Mouse (Mus musculus) heart, postnatal 0 days (tissue): Measurements from ENCODE around the gene Elk4. TPM values are rescaled to one million over a fixed set of nuclear protein-coding genes. Genes with fewer than 3 reads are reported as not detected.

Experiments
- ATAC-seq: fragments of 200-750 bp; cut with Nextera tagmentation; 2 replicates; pipeline ENCODE4 v1.8.0; 2017; ENCODE audit warnings: low read depth, moderate number of reproducible peaks, moderate library complexity; ENCODE audit not compliant: insufficient read depth
- DNase-seq: peaks from one replicate; pipeline ENCODE4 v3.0.0-alpha.2; 2016; ENCODE audit warnings: low spot score
- H3K27ac ChIP-seq: fragments of 300-500 bp; sonication (generic); 2 replicates; pipeline ENCODE4 v1.5.1; 2014; ENCODE audit warnings: low read depth, mild to moderate bottlenecking
- H3K27me3 ChIP-seq: fragments of 300-500 bp; sonication (generic); 2 replicates; pipeline ENCODE4 v1.6.1; 2014; ENCODE audit warnings: low read length, mixed read lengths; ENCODE audit not compliant: control insufficient read depth, insufficient read depth
- H3K36me3 ChIP-seq: fragments of 300-500 bp; sonication (generic); replicated peaks from 2 replicates; pipeline ENCODE4 v1.6.1; 2014; ENCODE audit warnings: low read length, mixed read lengths; ENCODE audit not compliant: control insufficient read depth, insufficient read depth
- H3K4me1 ChIP-seq: fragments of 300-500 bp; sonication (generic); 2 replicates; pipeline ENCODE4 v1.6.1; 2014; ENCODE audit warnings: antibody characterized with exemption; ENCODE audit not compliant: control insufficient read depth, insufficient read depth
- H3K4me2 ChIP-seq: fragments of 300-500 bp; sonication (generic); 2 replicates; pipeline ENCODE4 v1.6.1; 2014; ENCODE audit warnings: low read depth, mild to moderate bottlenecking, low read length, moderate library complexity
- H3K4me3 ChIP-seq: fragments of 300-500 bp; sonication (generic); 2 replicates; pipeline ENCODE4 v1.5.1; 2014; ENCODE audit warnings: low read depth, low read length
- H3K9ac ChIP-seq: fragments of 300-500 bp; sonication (generic); replicated peaks from 2 replicates; pipeline ENCODE4 v1.6.1; 2014; ENCODE audit warnings: low read depth, low read length, mixed read lengths
- H3K9me3 ChIP-seq: fragments of 300-500 bp; sonication (generic); replicated peaks from 2 replicates; pipeline ENCODE4 v1.6.1; 2016; ENCODE audit warnings: low read length; ENCODE audit not compliant: control insufficient read depth
- CTCF ChIP-seq: IDR thresholded peaks from 2 replicates; pipeline ENCODE4 v1.5.1; 2016; ENCODE audit warnings: antibody characterized with exemption, control low read depth, low read depth
- EP300 ChIP-seq: IDR thresholded peaks from 2 replicates; pipeline ENCODE4 v1.6.1; 2016; ENCODE audit warnings: antibody characterized with exemption, low read depth
- WGBS: fragments of 180-500 bp; shearing (Covaris S2); extraction: QIAGEN DNeasy Blood & Tissue Kit; methylation state at CpG from one replicate; pipeline ENCODE4 v1.1.7; 2014; 5-methylcytosine and 5-hydroxymethylcytosine counted together
- polyA plus RNA-seq: library from polyadenylated mRNA; unstranded; fragments of >200 nt; fragmentation: Nextera tagmentation; extraction: Ambion mirVana; gene quantifications from 2 replicates; pipeline ENCODE4 v1.2.1, GENCODE M21; 2015
- total RNA-seq: library from RNA; depleted of rRNA; stranded (reverse); fragments of >200 nt; gene quantifications from 2 replicates; pipeline ENCODE4 v1.2.3, GENCODE M21; 2014; ENCODE audit warnings: low replicate concordance

Gene Elk4
- total and polyA plus RNA-seq, 2 experiments from 2014 or later, result 13.3 to 32.9 TPM

GRCm38 (mm10) chr1:132010632-132011501 lies 3.5 kb downstream of the Elk4 start:
- Histone ChIP-seq H3K36me3 (peaks cover 17% of the 10 kb centered on the region), H3K4me1 (peaks cover 16% of the 10 kb centered on the region), H3K9me3 (no peaks in the 10 kb centered on the region), H3K4me2 (peak overlapping the region; percentile 30), H3K4me3 (no peak overlapping the region), H3K9ac (no peak overlapping the region), H3K27ac (peak overlapping the region; percentile 21; the same call in 1 of the 2 replicates), H3K27me3 (no peaks in the 10 kb centered on the region)
- WGBS, result 72% methylated on average over 17 of the region's 17 CpGs
- DNase-seq (no peak), ATAC-seq (no peak)
- TF ChIP-seq EP300 (no peak), CTCF (no peak)

DNA sequence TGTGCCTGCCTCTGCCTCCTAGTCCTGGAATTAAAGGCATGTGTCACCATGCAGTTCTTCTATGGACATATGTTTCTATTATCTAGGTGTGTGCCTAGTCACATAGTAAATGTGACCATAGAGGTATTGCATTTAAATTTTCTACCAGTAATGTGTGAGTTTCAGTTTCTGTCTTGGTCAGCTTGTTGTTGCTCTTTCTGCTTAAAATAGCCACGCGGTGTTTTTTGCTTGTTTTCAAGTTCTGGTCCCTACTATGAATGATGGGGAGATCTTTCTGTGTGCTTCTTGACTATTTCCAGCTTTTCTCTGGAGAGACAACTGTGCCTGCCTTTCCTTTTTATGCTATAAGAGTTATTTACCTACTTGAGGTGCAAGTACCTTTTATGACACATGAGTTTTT lies 4.4 kb downstream of the Elk4 start:
- DNase-seq (no peak), ATAC-seq (no peak)
- H3K27ac ChIP-seq, result no peak overlapping the region
- peaks cover 23% of the 10 kb centered on the region for H3K36me3 ChIP-seq
- no peak overlapping the region for H3K9ac ChIP-seq
- peaks cover 13% of the 10 kb centered on the region for H3K4me1 ChIP-seq
- no peak for TF ChIP-seq EP300
- TF ChIP-seq CTCF, result no peak
- no peaks in the 10 kb centered on the region for H3K9me3 ChIP-seq
- H3K4me3 ChIP-seq, result no peak overlapping the region
- H3K4me2 ChIP-seq, result no peak overlapping the region
- WGBS, result 73% methylated on average over 2 of the region's 2 CpGs
- H3K27me3 ChIP-seq, result no peaks in the 10 kb centered on the region

DNA sequence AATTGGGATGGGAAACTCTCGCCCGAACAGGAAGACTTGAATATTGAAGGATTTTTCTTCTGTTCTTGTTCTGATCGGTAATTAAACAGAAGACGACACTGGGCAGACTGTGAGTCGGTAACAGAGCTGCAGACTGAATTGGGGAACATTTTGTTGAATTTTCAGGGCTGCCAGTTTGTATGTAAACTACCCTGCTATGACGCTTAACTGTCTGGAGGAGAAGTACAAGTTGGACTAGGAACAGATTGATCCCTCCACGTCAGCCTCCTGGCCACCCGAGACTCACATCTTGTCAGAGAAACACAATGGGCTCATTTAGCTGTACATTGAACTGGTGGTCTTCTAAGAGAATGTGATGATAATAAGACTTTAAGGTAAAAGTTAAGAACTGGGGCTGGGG lies 5.5 kb downstream of the Elk4 start:
- no peak overlapping the region for H3K4me3 ChIP-seq
- H3K36me3 ChIP-seq, result peaks cover 32% of the 10 kb centered on the region
- ATAC-seq (no peak), DNase-seq (no peak)
- H3K4me1 ChIP-seq, result peaks cover 12% of the 10 kb centered on the region
- no peak overlapping the region for H3K27ac ChIP-seq
- no peaks in the 10 kb centered on the region for H3K27me3 ChIP-seq
- TF ChIP-seq CTCF (no peak), EP300 (no peak)
- no peaks in the 10 kb centered on the region for H3K9me3 ChIP-seq
- H3K4me2 ChIP-seq, result no peak overlapping the region
- H3K9ac ChIP-seq, result no peak overlapping the region
- 85% methylated on average over 8 of the region's 8 CpGs for WGBS

DNA sequence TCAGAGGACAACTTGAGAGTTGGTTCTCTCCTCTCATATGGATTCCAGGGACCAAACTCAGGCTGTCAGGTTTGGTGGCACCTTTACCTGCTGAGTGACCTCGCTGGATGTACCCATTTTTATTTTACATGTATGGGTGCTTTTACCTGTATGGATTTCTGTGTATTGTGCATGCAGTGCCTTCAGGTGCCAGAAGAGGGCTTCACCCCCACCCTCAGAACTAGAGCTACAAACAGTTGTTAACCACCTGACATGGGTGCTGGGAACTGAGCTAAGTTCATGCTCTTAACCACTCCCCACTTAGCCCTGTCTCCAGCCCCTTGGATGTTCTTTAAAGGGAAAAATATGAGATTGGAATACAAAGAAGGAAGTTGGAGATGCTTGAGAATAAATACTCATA lies 7.4 kb downstream of the Elk4 start:
- WGBS, result 89% methylated on average over 1 of the region's 1 CpGs
- no peaks in the 10 kb centered on the region for H3K27me3 ChIP-seq
- DNase-seq (no peak), ATAC-seq (no peak)
- no peak overlapping the region for H3K4me2 ChIP-seq
- H3K27ac ChIP-seq, result no peak overlapping the region
- no peak overlapping the region for H3K4me3 ChIP-seq
- H3K9ac ChIP-seq, result no peak overlapping the region
- peaks cover 52% of the 10 kb centered on the region for H3K36me3 ChIP-seq
- TF ChIP-seq CTCF, result no peak
- TF ChIP-seq EP300, result no peak
- H3K4me1 ChIP-seq, result 0 out of 2 replicates have a peak, but pooled peaks cover 3% of the 10 kb centered on the region
- H3K9me3 ChIP-seq, result no peaks in the 10 kb centered on the region

GRCm38 (mm10) chr1:132016691-132017090 lies 9.3 kb downstream of the Elk4 start:
- ATAC-seq (no peak), DNase-seq (no peak)
- Histone ChIP-seq H3K27me3 (no peaks in the 10 kb centered on the region), H3K4me2 (no peak overlapping the region), H3K9ac (no peak overlapping the region), H3K4me1 (no peaks in the 10 kb centered on the region), H3K9me3 (no peaks in the 10 kb centered on the region), H3K36me3 (peaks cover 69% of the 10 kb centered on the region), H3K27ac (no peak overlapping the region), H3K4me3 (no peak overlapping the region)
- WGBS, result 100% methylated on average over 1 of the region's 1 CpGs
- no peak for TF ChIP-seq EP300
- no peak for TF ChIP-seq CTCF
